Mouse (Mus musculus): ENCODE data around the gene Rnf4. TPM values are rescaled to one million over a fixed set of nuclear protein-coding genes. Genes with fewer than 3 reads are reported as not detected.

The Rnf4 gene
- total RNA-seq, 2 experiments from 2014 or later = 80.5 to 81.0 TPM

- no peak for DNase-seq (ENCODE audit: low spot score in 2 of 2)
- Histone ChIP-seq H3K27ac (peak overlapping the region; percentile 21), H3K4me3 (no peak overlapping the region)
- no peak for TF ChIP-seq CTCF (conservative IDR thresholded peaks at IDR 0.05)
Observed at GRCm38 (mm10) chr5:34395850-34396540, 59.9 kb downstream of the Rnf4 start.

- no peak overlapping the region for H3K27ac ChIP-seq
- DNase-seq (ENCODE audit: low spot score in 2 of 2) = no peak
- TF ChIP-seq CTCF (conservative IDR thresholded peaks at IDR 0.05) = peak; percentile 68
- no peak overlapping the region for H3K4me3 ChIP-seq
Observed at GRCm38 (mm10) chr5:34397866-34398265, 61.8 kb downstream of the Rnf4 start.

- Histone ChIP-seq H3K27ac (no peak overlapping the region), H3K4me3 (no peak overlapping the region)
- no peak for TF ChIP-seq CTCF (conservative IDR thresholded peaks at IDR 0.05)
- no peak for DNase-seq (ENCODE audit: low spot score in 2 of 2)
Observed at GRCm38 (mm10) chr5:34398326-34398725, 62.2 kb downstream of the Rnf4 start.

Other genes starting within 250 kb of the Rnf4 start
- 1 to 10 TPM in 1 of 2 experiments, under 1 TPM in 1; 0.61 to 1.0 TPM for gene Poln, start 166.8 kb upstream of the Rnf4 start, total RNA-seq (2021)
- gene Haus3, start 166.8 kb upstream of the Rnf4 start, total RNA-seq (2021) = 1 to 10 TPM; 6.4 to 7.3 TPM
- gene Mxd4, start 148.6 kb upstream of the Rnf4 start, total RNA-seq (2021) = 10 to 100 TPM; 84.9 to 94.7 TPM
- 10 to 100 TPM; 35.0 to 35.8 TPM for gene Zfyve28, start 47.8 kb upstream of the Rnf4 start, total RNA-seq (2021)
- gene Cfap99, start 47.7 kb upstream of the Rnf4 start, total RNA-seq (2021) = under 1 TPM; 0.22 to 0.56 TPM
- 10 to 100 TPM; 42.6 to 46.4 TPM for gene Fam193a, start 33.6 kb downstream of the Rnf4 start, total RNA-seq (2021)
- 10 to 100 TPM; 29.9 to 30.9 TPM for gene Tnip2, start 177.7 kb downstream of the Rnf4 start, total RNA-seq (2021)
- 1 to 10 TPM; 3.3 to 6.6 TPM for gene Sh3bp2, start 189.5 kb downstream of the Rnf4 start, total RNA-seq (2021)
- 100 to 1,000 TPM; 444 to 448 TPM for gene Add1, start 237.4 kb downstream of the Rnf4 start, total RNA-seq (2021)

Data from layer of hippocampus, adult 2 months (tissue).